Mouse (Mus musculus): ENCODE measurements around the gene 4833420G17Rik.
"Not testable (repeated sequence)": the region's sequence is repeated elsewhere in the genome, so short reads cannot be mapped to it uniquely, and the experiment has no call there.

The 4833420G17Rik gene

GRCm38 (mm10) chr13:119462596-119463560, at the start of gene 4833420G17Rik:
4833420G17Rik (plus strand) TSS chr13:119462768.
- peak; percentile 87 for DNase-seq (ENCODE audit: low spot score)

- DNase-seq (ENCODE audit: low spot score): no peak
Measured at GRCm38 (mm10) chr13:119413026-119413425, 49.5 kb upstream of the 4833420G17Rik start.

- no peak for DNase-seq (ENCODE audit: low spot score)
Measured at GRCm38 (mm10) chr13:119418479-119418878, 44.1 kb upstream of the 4833420G17Rik start.

GRCm38 (mm10) chr13:119430164-119430563, 32.4 kb upstream of the 4833420G17Rik start:
- DNase-seq (ENCODE audit: low spot score): no peak

GRCm38 (mm10) chr13:119432041-119432440, 30.5 kb upstream of the 4833420G17Rik start:
- no peak for DNase-seq (ENCODE audit: low spot score)

GRCm38 (mm10) chr13:119434359-119434758, 28.2 kb upstream of the 4833420G17Rik start:
- no peak for DNase-seq (ENCODE audit: low spot score)

- DNase-seq (ENCODE audit: low spot score): no peak
Measured at GRCm38 (mm10) chr13:119442244-119442643, 20.3 kb upstream of the 4833420G17Rik start.

- DNase-seq (ENCODE audit: low spot score): no peak
Measured at GRCm38 (mm10) chr13:119453563-119453962, 9.0 kb upstream of the 4833420G17Rik start.

- DNase-seq (ENCODE audit: low spot score): no peak
Measured at GRCm38 (mm10) chr13:119455082-119455481, 7.5 kb upstream of the 4833420G17Rik start.

- no peak for DNase-seq (ENCODE audit: low spot score)
Measured at GRCm38 (mm10) chr13:119456342-119456741, 6.2 kb upstream of the 4833420G17Rik start.

GRCm38 (mm10) chr13:119461900-119462595, 520 bp upstream of the 4833420G17Rik start:
- no peak for DNase-seq (ENCODE audit: low spot score)

- no peak for DNase-seq (ENCODE audit: low spot score)
Measured at GRCm38 (mm10) chr13:119476631-119477030, 14.1 kb downstream of the 4833420G17Rik start.

- DNase-seq (ENCODE audit: low spot score): no peak
Measured at GRCm38 (mm10) chr13:119477789-119478188, 15.2 kb downstream of the 4833420G17Rik start.

- no peak for DNase-seq (ENCODE audit: low spot score)
Measured at GRCm38 (mm10) chr13:119487354-119487753, 24.8 kb downstream of the 4833420G17Rik start.

- DNase-seq (ENCODE audit: low spot score): peak; percentile 92
Measured at GRCm38 (mm10) chr13:119487880-119488580, 25.5 kb downstream of the 4833420G17Rik start, which contains the start of the genes Tmem267 and 3110070M22Rik. Tmem267 (plus strand) TSS chr13:119488039. 3110070M22Rik (minus strand) TSS chr13:119488383.

GRCm38 (mm10) chr13:119492083-119492482, 29.5 kb downstream of the 4833420G17Rik start:
- not testable (repeated sequence) for DNase-seq (ENCODE audit: low spot score)

- DNase-seq (ENCODE audit: low spot score): not testable (repeated sequence)
Measured at GRCm38 (mm10) chr13:119494938-119495337, 32.4 kb downstream of the 4833420G17Rik start.
